Mouse (Mus musculus) lung, postnatal 0 days (tissue): ENCODE measurements around the gene Casc4.

ENCODE experiments used
- CTCF ChIP-seq: IDR thresholded peaks from 2 replicates; pipeline ENCODE4 v1.5.1; 2016; ENCODE audit warnings: antibody characterized with exemption, mild to moderate bottlenecking
- EP300 ChIP-seq: IDR thresholded peaks from 2 replicates; pipeline ENCODE4 v1.6.1; 2016; ENCODE audit warnings: antibody characterized with exemption, mild to moderate bottlenecking, control low read depth

GRCm38 (mm10) chr2:121821787-121822186, 45.0 kb upstream of the Casc4 start:
- TF ChIP-seq CTCF = no peak
- TF ChIP-seq EP300 = no peak
